Mouse (Mus musculus) small intestine, adult 2 months (tissue): ENCODE measurements around the gene Paox.

Experiments
- CTCF ChIP-seq: fragments of 200-500 bp; IDR thresholded peaks from 2 replicates; pipeline ENCODE4 v1.5.1; 2012; ENCODE audit warnings: low read depth, mild to moderate bottlenecking, control low read depth, inconsistent platforms, low read length, moderate library complexity, mixed read lengths; ENCODE audit not compliant: insufficient replicate concordance, insufficient read length; ENCODE audit errors: extremely low read depth
- POLR2A ChIP-seq: fragments of 200-500 bp; IDR thresholded peaks from 2 replicates; pipeline ENCODE4 v1.6.1; 2012; ENCODE audit warnings: low read depth, mild to moderate bottlenecking, control low read depth, inconsistent platforms, low read length, moderate library complexity

DNA sequence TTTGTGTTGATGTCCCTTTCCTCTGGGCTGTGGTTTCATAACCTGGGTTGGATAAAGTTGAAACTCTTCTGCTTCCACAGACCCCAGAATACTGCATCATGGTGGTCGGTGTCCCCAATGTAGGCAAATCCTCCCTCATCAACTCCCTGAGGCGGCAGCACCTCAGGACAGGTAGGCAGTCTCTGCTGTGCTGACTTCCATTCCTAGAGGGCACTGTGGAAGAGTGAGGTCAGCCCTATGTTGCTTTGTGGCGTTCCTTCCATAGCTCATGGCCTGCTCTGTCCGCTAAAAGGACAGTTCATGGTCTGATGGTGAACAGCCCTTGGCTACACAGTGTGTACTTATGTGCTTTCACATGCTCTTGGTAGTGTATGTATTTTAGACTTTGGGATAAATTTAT, 29.0 kb downstream of the Paox start:
- TF ChIP-seq CTCF (no peak), POLR2A (no peak)
